Mouse (Mus musculus): ENCODE data around the gene Efhd2. TPM values are rescaled to one million over a fixed set of nuclear protein-coding genes. Genes with fewer than 3 reads are reported as not detected.

The Efhd2 gene
- polyA plus RNA-seq, 1 experiment from 2014 or later, result 40.7 TPM

DNA sequence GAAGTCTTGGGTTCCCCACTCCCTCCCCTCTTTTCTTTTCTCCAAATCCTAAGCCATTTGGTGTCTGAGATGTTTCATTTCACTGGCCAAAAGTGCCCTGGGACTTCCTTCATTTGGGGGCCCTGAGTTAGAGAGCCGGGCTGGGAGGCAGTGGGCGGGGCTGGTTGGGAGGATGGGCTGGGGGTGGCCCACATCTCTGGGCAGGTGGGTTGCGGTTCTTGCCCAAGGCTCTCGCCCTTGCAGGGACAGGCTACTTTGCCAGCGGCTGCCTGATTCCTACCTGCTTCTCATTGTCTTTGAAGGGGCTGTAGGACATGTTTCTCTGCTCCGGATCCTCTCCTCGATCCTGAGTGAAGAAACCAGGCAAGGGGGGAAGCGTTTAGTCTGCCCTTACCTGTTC is 24.2 kb upstream of the Efhd2 start:
- Histone ChIP-seq H3K27me3 (replicated peaks; ENCODE audit: low read depth, poor library complexity, severe bottlenecking) (peaks cover 29% of the 10 kb centered on the region), H3K9me3 (no peaks in the 10 kb centered on the region), H3K27ac (replicated peaks) (peak overlapping the region; percentile 51; the same call in 1 of the 2 replicates), H3K36me3 (replicated peaks) (no peaks in the 10 kb centered on the region), H3K4me3 (no peak overlapping the region), H3K4me1 (peaks cover 62% of the 10 kb centered on the region)
- no peak for DNase-seq (ENCODE audit: low spot score)
- WGBS, result 82% methylated on average over 8 of the region's 8 CpGs

- DNase-seq (ENCODE audit: low spot score), result no peak
Observed at GRCm38 (mm10) chr4:141897838-141898237, 23.1 kb upstream of the Efhd2 start.

DNA sequence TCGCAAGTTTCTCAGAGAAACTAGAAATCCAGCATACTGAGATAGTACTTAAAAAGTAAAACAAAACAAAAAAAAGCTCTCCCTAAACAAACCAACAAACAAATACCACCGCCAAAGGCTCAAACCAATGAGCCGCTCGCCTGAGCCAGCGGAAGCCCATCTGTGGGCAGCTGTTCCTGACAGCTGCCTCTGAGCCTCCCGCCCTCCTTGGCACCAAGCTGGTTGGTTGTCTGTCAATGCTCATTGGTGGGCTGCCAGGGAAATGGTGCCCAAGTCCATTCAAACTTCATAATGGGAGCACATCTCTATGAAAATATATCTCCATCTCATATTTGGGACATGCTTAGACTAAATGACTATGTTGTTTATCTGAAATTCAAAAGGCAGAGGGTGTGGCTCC is 22.5 kb upstream of the Efhd2 start:
- H3K9me3 ChIP-seq, result no peaks in the 10 kb centered on the region
- no peak overlapping the region for H3K4me3 ChIP-seq
- 84% methylated on average over 6 of the region's 6 CpGs for WGBS
- no peaks in the 10 kb centered on the region for H3K36me3 ChIP-seq (replicated peaks)
- peaks cover 52% of the 10 kb centered on the region for H3K4me1 ChIP-seq
- DNase-seq (ENCODE audit: low spot score), result no peak
- H3K27me3 ChIP-seq (replicated peaks; ENCODE audit: low read depth, poor library complexity, severe bottlenecking), result peaks cover 24% of the 10 kb centered on the region
- H3K27ac ChIP-seq (replicated peaks), result no peak overlapping the region

More at GRCm38 (mm10) chr4:141897838-141898237, 23.1 kb upstream of the Efhd2 start:
- Histone ChIP-seq H3K27me3 (replicated peaks; ENCODE audit: low read depth, poor library complexity, severe bottlenecking) (peaks cover 28% of the 10 kb centered on the region), H3K4me1 (peaks cover 59% of the 10 kb centered on the region), H3K27ac (replicated peaks) (peak overlapping the region; percentile 31; the same call in 1 of the 2 replicates), H3K4me3 (no peak overlapping the region), H3K9me3 (no peaks in the 10 kb centered on the region), H3K36me3 (replicated peaks) (no peaks in the 10 kb centered on the region)
- WGBS, result 51% methylated on average over 3 of the region's 3 CpGs

DNA sequence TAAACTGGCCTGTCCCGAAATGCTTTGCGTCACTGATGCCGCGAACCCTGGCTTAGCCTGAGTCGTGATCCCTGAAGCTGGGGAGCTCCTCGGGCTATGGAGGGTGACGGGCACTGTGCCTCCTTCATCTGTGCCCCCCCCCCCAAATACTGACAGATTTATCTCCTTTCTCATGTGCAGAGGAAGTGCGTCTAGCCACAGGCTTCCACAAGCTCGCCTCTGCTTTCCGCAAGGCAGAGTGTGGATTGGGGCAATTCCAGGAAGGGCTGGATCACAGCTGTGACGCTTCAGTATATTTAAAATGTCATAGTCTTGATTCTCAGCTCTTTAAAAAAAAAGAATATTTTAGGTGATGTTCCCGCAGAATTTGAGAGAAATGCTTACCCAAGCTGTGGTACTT is 21.1 kb upstream of the Efhd2 start:
- Histone ChIP-seq H3K4me3 (no peak overlapping the region), H3K27ac (replicated peaks) (no peak overlapping the region), H3K9me3 (no peaks in the 10 kb centered on the region), H3K36me3 (replicated peaks) (no peaks in the 10 kb centered on the region), H3K4me1 (peaks cover 40% of the 10 kb centered on the region), H3K27me3 (replicated peaks; ENCODE audit: low read depth, poor library complexity, severe bottlenecking) (peaks cover 16% of the 10 kb centered on the region; the same call in 1 of the 2 replicates)
- 78% methylated on average over 12 of the region's 12 CpGs for WGBS
- DNase-seq (ENCODE audit: low spot score), result no peak

DNA sequence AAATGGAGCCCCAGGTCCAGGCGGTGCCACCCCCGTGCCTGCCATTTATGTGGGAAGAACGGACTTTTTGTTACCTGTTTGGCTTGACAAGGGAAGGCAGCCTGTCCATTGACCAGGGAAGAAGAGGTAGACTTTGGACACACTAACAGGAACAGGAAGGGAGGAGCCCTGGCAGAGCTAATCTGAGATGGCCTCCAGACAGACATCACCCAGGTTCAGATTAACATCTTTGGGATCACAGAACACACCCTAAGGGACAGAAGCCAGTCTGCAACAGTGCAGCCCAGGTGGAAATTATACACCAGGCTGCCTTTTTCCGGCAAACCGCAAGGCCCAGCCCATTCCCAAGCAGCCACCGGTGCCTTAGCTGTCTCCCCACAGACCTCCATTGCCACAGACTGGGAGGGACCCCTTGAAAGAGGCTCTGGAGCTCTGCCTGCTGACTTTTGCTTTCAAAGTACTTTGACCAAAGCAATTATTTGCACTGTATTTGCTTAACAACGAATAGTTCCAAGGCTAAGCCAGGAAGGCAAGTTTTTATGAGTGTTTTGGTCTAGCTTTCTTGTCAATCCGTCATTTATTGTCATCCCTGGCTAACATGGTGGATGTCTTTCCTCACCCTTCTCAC is 18.6 kb upstream of the Efhd2 start:
- Histone ChIP-seq H3K36me3 (replicated peaks) (no peaks in the 10 kb centered on the region), H3K4me3 (no peak overlapping the region), H3K27ac (replicated peaks) (no peak overlapping the region), H3K9me3 (no peaks in the 10 kb centered on the region), H3K27me3 (replicated peaks; ENCODE audit: low read depth, poor library complexity, severe bottlenecking) (peaks cover 8% of the 10 kb centered on the region; the same call in 1 of the 2 replicates), H3K4me1 (peaks cover 15% of the 10 kb centered on the region)
- WGBS, result 87% methylated on average over 8 of the region's 8 CpGs
- no peak for DNase-seq (ENCODE audit: low spot score)

DNA sequence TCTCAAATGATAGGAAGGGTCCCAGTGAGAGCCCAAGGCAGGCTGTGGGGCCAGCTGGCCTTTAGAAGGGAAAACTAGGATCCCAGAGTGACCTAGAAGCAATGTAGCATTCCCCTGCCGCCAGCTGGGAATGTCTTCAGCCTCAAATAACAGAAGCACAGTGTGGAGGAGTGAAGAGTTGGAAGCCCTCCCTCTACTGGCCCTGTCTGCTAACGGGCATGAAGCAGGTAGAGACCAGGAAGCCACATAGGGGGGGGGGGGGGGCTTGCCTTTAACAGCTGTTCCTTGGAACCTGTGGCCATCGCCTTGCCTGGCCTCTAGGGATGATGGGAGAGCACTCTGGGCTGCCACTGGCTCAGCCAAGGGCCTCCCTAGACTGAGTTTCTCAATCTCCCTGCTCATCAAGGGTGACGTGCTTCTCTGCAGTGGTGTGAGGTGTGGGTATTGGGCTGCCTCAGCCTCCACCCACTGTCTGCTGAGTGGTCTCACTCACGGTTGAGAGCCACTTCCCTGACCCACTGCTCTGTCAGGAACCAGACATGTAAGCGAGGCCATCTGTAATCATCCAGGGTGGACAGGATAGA is 11.8 kb upstream of the Efhd2 start:
- Histone ChIP-seq H3K27ac (replicated peaks) (0 out of 2 replicates have a peak overlapping the region, but pooled peaks have one; percentile 7), H3K27me3 (replicated peaks; ENCODE audit: low read depth, poor library complexity, severe bottlenecking) (no peaks in the 10 kb centered on the region), H3K9me3 (no peaks in the 10 kb centered on the region), H3K4me1 (peaks cover 30% of the 10 kb centered on the region), H3K36me3 (replicated peaks) (no peaks in the 10 kb centered on the region), H3K4me3 (no peak overlapping the region)
- 51% methylated on average over 6 of the region's 6 CpGs for WGBS
- no peak for DNase-seq (ENCODE audit: low spot score)

DNA sequence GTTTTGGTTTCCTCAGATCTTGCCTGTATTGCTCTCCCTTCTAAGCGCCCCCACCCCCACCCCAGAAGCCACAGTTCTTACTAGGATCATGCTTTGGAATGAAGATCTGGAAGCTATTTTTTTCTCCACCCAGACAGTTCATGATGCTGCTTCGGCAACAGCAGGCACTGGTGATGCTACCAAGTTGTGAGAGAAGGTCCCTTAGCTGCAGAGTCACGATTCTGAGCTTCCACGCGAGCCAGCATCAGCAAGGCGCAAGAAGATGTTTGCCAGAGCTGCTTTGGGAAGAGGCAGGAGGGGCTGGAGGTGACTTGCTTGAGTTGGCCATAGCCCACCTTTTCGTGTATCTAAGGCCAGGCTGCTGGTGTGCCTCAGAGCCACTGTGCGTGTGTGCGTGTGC is 10.7 kb upstream of the Efhd2 start:
- peaks cover 32% of the 10 kb centered on the region for H3K4me1 ChIP-seq
- no peak overlapping the region for H3K4me3 ChIP-seq
- WGBS, result 78% methylated on average over 9 of the region's 9 CpGs
- no peaks in the 10 kb centered on the region for H3K36me3 ChIP-seq (replicated peaks)
- no peaks in the 10 kb centered on the region for H3K9me3 ChIP-seq
- H3K27ac ChIP-seq (replicated peaks), result peak overlapping the region; percentile 14; the same call in 1 of the 2 replicates
- DNase-seq (ENCODE audit: low spot score), result no peak
- H3K27me3 ChIP-seq (replicated peaks; ENCODE audit: low read depth, poor library complexity, severe bottlenecking), result no peaks in the 10 kb centered on the region

DNA sequence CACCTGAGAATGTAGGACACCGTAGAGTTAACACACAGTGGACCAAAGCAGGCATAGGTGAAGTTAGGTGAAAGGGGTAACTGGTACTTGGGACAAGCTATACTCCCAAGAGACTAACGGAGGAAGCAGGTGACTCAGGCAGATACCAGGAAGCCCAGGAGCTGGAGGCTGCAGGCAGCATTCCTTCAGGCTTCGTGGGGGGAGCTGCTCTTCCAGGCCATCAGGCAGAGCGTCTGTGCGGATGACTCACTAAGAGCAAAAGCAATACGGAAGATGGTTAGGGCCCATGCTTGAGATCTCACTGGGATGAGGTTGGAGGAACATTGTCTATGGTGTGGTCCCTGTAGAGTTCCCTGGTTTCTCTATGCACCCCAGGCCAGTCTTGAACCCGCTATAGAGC is 8.1 kb upstream of the Efhd2 start:
- DNase-seq (ENCODE audit: low spot score), result no peak
- peaks cover 39% of the 10 kb centered on the region for H3K4me1 ChIP-seq
- H3K27ac ChIP-seq (replicated peaks), result no peak overlapping the region
- WGBS, result 86% methylated on average over 7 of the region's 7 CpGs
- no peaks in the 10 kb centered on the region for H3K9me3 ChIP-seq
- H3K4me3 ChIP-seq, result no peak overlapping the region
- no peaks in the 10 kb centered on the region for H3K36me3 ChIP-seq (replicated peaks)
- no peaks in the 10 kb centered on the region for H3K27me3 ChIP-seq (replicated peaks; ENCODE audit: low read depth, poor library complexity, severe bottlenecking)

GRCm38 (mm10) chr4:141881950-141882349 is 7.2 kb upstream of the Efhd2 start:
- no peaks in the 10 kb centered on the region for H3K9me3 ChIP-seq
- 85% methylated on average over 5 of the region's 5 CpGs for WGBS

GRCm38 (mm10) chr4:141881289-141881914 is 6.7 kb upstream of the Efhd2 start:
- Histone ChIP-seq H3K36me3 (replicated peaks) (no peaks in the 10 kb centered on the region), H3K4me1 (peaks cover 27% of the 10 kb centered on the region), H3K27me3 (replicated peaks; ENCODE audit: low read depth, poor library complexity, severe bottlenecking) (peaks cover 3% of the 10 kb centered on the region; the same call in 1 of the 2 replicates), H3K4me3 (no peak overlapping the region), H3K27ac (replicated peaks) (no peak overlapping the region), H3K9me3 (no peaks in the 10 kb centered on the region)
- 57% methylated on average over 10 of the region's 10 CpGs for WGBS
- DNase-seq (ENCODE audit: low spot score), result no peak

More at GRCm38 (mm10) chr4:141881950-141882349, 7.2 kb upstream of the Efhd2 start:
- no peak overlapping the region for H3K27ac ChIP-seq (replicated peaks)
- no peaks in the 10 kb centered on the region for H3K27me3 ChIP-seq (replicated peaks; ENCODE audit: low read depth, poor library complexity, severe bottlenecking)
- H3K4me1 ChIP-seq, result peaks cover 33% of the 10 kb centered on the region
- no peak for DNase-seq (ENCODE audit: low spot score)
- H3K4me3 ChIP-seq, result no peak overlapping the region
- H3K36me3 ChIP-seq (replicated peaks), result no peaks in the 10 kb centered on the region

- no peak for DNase-seq (ENCODE audit: low spot score)
Observed at GRCm38 (mm10) chr4:141879875-141880274, 5.2 kb upstream of the Efhd2 start.

DNA sequence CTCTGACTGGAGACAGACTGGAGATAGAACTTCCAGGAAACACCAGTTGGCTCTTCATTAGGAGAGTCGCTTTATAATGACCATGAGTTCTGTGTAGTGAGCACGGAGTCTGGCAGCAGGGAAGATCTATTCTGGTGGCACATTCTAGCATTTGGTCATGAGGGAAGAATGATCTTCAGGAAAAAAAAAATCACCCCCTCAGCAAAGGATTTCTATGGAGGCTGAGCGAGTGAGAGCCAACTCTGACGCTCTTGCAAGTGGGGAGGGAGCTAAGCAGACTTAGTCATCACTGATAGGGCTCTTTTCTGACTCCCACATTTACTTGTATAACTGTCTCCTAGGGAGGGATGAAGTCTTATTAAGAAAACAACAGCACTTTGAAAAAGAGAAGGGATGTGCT is 4.4 kb upstream of the Efhd2 start:
- DNase-seq (ENCODE audit: low spot score), result no peak
- no peaks in the 10 kb centered on the region for H3K9me3 ChIP-seq
- no peak overlapping the region for H3K27ac ChIP-seq (replicated peaks)
- H3K4me1 ChIP-seq, result peaks cover 34% of the 10 kb centered on the region
- no peak overlapping the region for H3K4me3 ChIP-seq
- H3K36me3 ChIP-seq (replicated peaks), result no peaks in the 10 kb centered on the region
- peaks cover 15% of the 10 kb centered on the region for H3K27me3 ChIP-seq (replicated peaks; ENCODE audit: low read depth, poor library complexity, severe bottlenecking)
- WGBS, result 79% methylated on average over 4 of the region's 4 CpGs

More at GRCm38 (mm10) chr4:141879875-141880274, 5.2 kb upstream of the Efhd2 start:
- H3K4me1 ChIP-seq, result peaks cover 27% of the 10 kb centered on the region
- no peaks in the 10 kb centered on the region for H3K36me3 ChIP-seq (replicated peaks)
- H3K4me3 ChIP-seq, result no peak overlapping the region
- WGBS, result 67% methylated on average over 9 of the region's 9 CpGs
- H3K27ac ChIP-seq (replicated peaks), result no peak overlapping the region
- peaks cover 14% of the 10 kb centered on the region; the same call in 1 of the 2 replicates for H3K27me3 ChIP-seq (replicated peaks; ENCODE audit: low read depth, poor library complexity, severe bottlenecking)
- H3K9me3 ChIP-seq, result no peaks in the 10 kb centered on the region

- 78% methylated on average over 7 of the region's 7 CpGs for WGBS
- Histone ChIP-seq H3K9me3 (no peaks in the 10 kb centered on the region), H3K27me3 (replicated peaks; ENCODE audit: low read depth, poor library complexity, severe bottlenecking) (peaks cover 20% of the 10 kb centered on the region), H3K27ac (replicated peaks) (no peak overlapping the region), H3K4me3 (no peak overlapping the region), H3K4me1 (peaks cover 39% of the 10 kb centered on the region), H3K36me3 (replicated peaks) (no peaks in the 10 kb centered on the region)
- DNase-seq (ENCODE audit: low spot score), result no peak
Observed at GRCm38 (mm10) chr4:141878621-141879020, 3.9 kb upstream of the Efhd2 start.
